Mouse (Mus musculus) liver, embryonic 14.5 days (tissue): ENCODE results near the gene Sorcs3.

ENCODE experiments used
- CTCF ChIP-seq: IDR thresholded peaks from 2 replicates; pipeline ENCODE4 v1.5.1; 2016; ENCODE audit warnings: antibody characterized with exemption, low read depth, control low read depth
- EP300 ChIP-seq: IDR thresholded peaks from 2 replicates; pipeline ENCODE4 v1.6.1; 2016; ENCODE audit warnings: antibody characterized with exemption, low read depth

GRCm38 (mm10) chr19:48475784-48476410, 270.1 kb downstream of the Sorcs3 start:
- TF ChIP-seq CTCF, result no peak
- no peak for TF ChIP-seq EP300
